Mouse (Mus musculus) kidney, adult 2 months (tissue): ENCODE results near the gene Timm8a2. TPM values are rescaled to one million over a fixed set of nuclear protein-coding genes. Genes with fewer than 3 reads are reported as not detected.

Experiments used
- DNase-seq: peaks from one replicate; pipeline ENCODE4 v3.0.0; 2021
- H3K27ac ChIP-seq: fragments of 200-500 bp; 2 replicates; pipeline ENCODE4 v1.5.1; 2012; ENCODE audit warnings: low read depth, low read length, control low read depth, inconsistent platforms; ENCODE audit not compliant: insufficient read depth
- H3K27me3 ChIP-seq: fragments of 200-500 bp; replicated peaks from 2 replicates; pipeline ENCODE4 v1.6.1; 2012; ENCODE audit warnings: mild to moderate bottlenecking, moderate library complexity, low read length, inconsistent platforms; ENCODE audit not compliant: control insufficient read depth, insufficient read depth
- H3K36me3 ChIP-seq: fragments of 200-500 bp; 2 replicates; pipeline ENCODE4 v1.6.1; 2012; ENCODE audit warnings: mild to moderate bottlenecking, moderate library complexity, low read length, inconsistent platforms; ENCODE audit not compliant: control insufficient read depth, insufficient read depth
- H3K4me1 ChIP-seq: fragments of 200-500 bp; 2 replicates; pipeline ENCODE4 v1.6.1; 2011; ENCODE audit warnings: low read length; ENCODE audit not compliant: control insufficient read depth, insufficient read depth
- H3K4me3 ChIP-seq: fragments of 200-500 bp; 2 replicates; pipeline ENCODE4 v1.5.1; 2011; ENCODE audit warnings: mild to moderate bottlenecking, low read depth, low read length, control low read depth; ENCODE audit not compliant: insufficient read depth
- CTCF ChIP-seq: fragments of 200-500 bp; conservative IDR thresholded peaks from 2 replicates; pipeline ENCODE4 v1.5.1; 2011; ENCODE audit warnings: low read depth, mild to moderate bottlenecking, control low read depth, low read length, moderate library complexity, mixed read lengths; ENCODE audit not compliant: insufficient read depth, insufficient read length
- POLR2A ChIP-seq: fragments of 200-500 bp; IDR thresholded peaks from one replicate; pipeline ENCODE4 v1.6.1; 2011; ENCODE audit warnings: low read depth, low read length, control low read depth
- WGBS: fragments of 180-500 bp; shearing (Covaris S2); methylation state at CpG from one replicate; pipeline ENCODE4 v1.1.7; 2018; 5-methylcytosine and 5-hydroxymethylcytosine counted together
- polyA plus RNA-seq: library from polyadenylated mRNA; depleted of rRNA; stranded (reverse); fragments of >200 nt; gene quantifications from 2 replicates; pipeline ENCODE4 v1.2.3, GENCODE M21; 2012

Gene Timm8a2
- polyA plus RNA-seq, 1 experiment: not detected

GRCm38 (mm10) chr14:122035860-122036259, 1.4 kb downstream of the Timm8a2 start:
- 94% methylated on average over 2 of the region's 2 CpGs for WGBS
- Histone ChIP-seq H3K27ac (no peak overlapping the region), H3K36me3 (no peaks in the 10 kb centered on the region), H3K4me1 (no peaks in the 10 kb centered on the region), H3K4me3 (no peak overlapping the region), H3K27me3 (no peaks in the 10 kb centered on the region)
- TF ChIP-seq CTCF (no peak), POLR2A (no peak)
- no peak for DNase-seq

DNA sequence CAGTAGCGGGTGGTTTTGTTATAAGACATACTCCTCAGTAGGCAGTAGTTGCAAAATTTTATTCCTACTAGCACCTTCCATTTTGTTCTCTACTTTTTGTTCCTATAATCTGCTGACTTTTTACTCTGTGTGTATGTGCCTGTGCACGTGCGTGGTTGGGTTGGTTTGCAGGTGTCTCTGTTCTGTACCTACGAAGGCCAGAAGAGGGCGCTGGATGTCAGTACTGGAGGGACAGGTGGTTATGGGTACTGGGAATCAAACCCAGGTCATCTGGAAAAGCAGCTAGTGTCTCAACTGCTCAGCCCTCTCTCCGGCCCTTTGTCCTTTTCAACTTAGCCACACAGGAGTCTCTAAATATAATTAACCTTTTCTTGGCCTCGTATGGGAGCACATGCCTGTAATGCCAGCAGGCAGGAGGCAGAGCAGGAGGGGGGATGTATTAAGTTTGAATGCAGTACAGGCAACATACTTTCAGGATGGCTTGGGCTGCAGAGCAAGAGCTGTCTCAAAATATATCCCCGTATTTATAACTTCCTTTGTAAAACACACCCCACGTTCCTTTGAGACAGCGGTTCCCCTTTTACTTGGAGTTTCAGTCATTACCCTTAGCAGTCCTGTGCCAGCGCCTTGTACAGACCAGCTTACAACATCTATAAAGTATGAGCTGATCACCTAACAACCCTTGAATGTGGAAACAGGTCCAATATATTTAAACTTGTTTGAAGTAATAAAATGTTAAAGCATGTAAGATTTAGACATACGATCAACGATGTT, 4.6 kb downstream of the Timm8a2 start:
- TF ChIP-seq CTCF: no peak
- TF ChIP-seq POLR2A: no peak
- Histone ChIP-seq H3K27ac (no peak overlapping the region), H3K4me3 (no peak overlapping the region), H3K4me1 (no peaks in the 10 kb centered on the region), H3K27me3 (no peaks in the 10 kb centered on the region), H3K36me3 (no peaks in the 10 kb centered on the region)
- no peak for DNase-seq
- WGBS: 81% methylated on average over 13 of the region's 13 CpGs

- H3K4me1 ChIP-seq: no peaks in the 10 kb centered on the region
- no peak for DNase-seq
- WGBS: 96% methylated on average over 3 of the region's 3 CpGs
- no peak for TF ChIP-seq CTCF
- TF ChIP-seq POLR2A: no peak
- H3K27me3 ChIP-seq: no peaks in the 10 kb centered on the region
- no peaks in the 10 kb centered on the region for H3K36me3 ChIP-seq
- H3K4me3 ChIP-seq: no peak overlapping the region
- H3K27ac ChIP-seq: no peak overlapping the region
These were observed 6.9 kb downstream of the Timm8a2 start for GRCm38 (mm10) chr14:122041413-122041825.

- H3K4me3 ChIP-seq: no peak overlapping the region
- no peaks in the 10 kb centered on the region for H3K27me3 ChIP-seq
- TF ChIP-seq CTCF (no peak), POLR2A (no peak)
- no peak for DNase-seq
- no peak overlapping the region for H3K27ac ChIP-seq
- no peaks in the 10 kb centered on the region for H3K4me1 ChIP-seq
- 84% methylated on average over 8 of the region's 8 CpGs for WGBS
- H3K36me3 ChIP-seq: no peaks in the 10 kb centered on the region
These were observed 7.7 kb downstream of the Timm8a2 start for GRCm38 (mm10) chr14:122042142-122042694.

DNA sequence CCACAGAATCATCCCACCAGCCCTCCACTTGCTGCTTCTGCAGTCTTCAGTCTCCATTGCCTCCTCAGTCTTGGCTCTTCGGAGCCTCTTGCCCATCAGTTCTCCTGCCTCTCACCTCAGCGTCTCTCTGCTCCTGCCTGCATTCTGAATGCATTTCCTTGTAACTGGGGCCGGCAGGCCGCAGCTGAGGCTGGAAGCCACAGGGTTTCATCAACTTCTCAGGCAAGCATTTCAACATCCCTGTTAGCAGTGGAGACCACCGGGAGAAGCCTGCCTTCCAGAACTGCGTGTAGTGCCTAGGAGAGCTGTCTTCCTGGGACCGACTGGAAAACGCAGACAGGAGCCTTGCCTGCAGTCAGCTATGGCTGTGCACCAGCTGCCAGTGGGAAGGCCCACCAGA, 13.3 kb downstream of the Timm8a2 start:
- Histone ChIP-seq H3K4me3 (no peak overlapping the region), H3K4me1 (no peaks in the 10 kb centered on the region), H3K27me3 (no peaks in the 10 kb centered on the region), H3K36me3 (no peaks in the 10 kb centered on the region), H3K27ac (no peak overlapping the region)
- DNase-seq: no peak
- WGBS: 92% methylated on average over 8 of the region's 8 CpGs
- no peak for TF ChIP-seq CTCF

GRCm38 (mm10) chr14:122048816-122049215, 14.3 kb downstream of the Timm8a2 start:
- WGBS: 87% methylated on average over 9 of the region's 9 CpGs

GRCm38 (mm10) chr14:122052896-122053635, 18.6 kb downstream of the Timm8a2 start:
- H3K27ac ChIP-seq: no peak overlapping the region
- 78% methylated on average over 9 of the region's 9 CpGs for WGBS
- H3K36me3 ChIP-seq: no peaks in the 10 kb centered on the region
- DNase-seq: no peak
- no peak overlapping the region for H3K4me3 ChIP-seq
- TF ChIP-seq POLR2A (no peak), CTCF (no peak)
- no peaks in the 10 kb centered on the region for H3K27me3 ChIP-seq
- H3K4me1 ChIP-seq: no peaks in the 10 kb centered on the region

More at GRCm38 (mm10) chr14:122048816-122049215, 14.3 kb downstream of the Timm8a2 start:
- H3K27ac ChIP-seq: no peak overlapping the region
- TF ChIP-seq CTCF (no peak), POLR2A (no peak)
- no peaks in the 10 kb centered on the region for H3K27me3 ChIP-seq
- no peak overlapping the region for H3K4me3 ChIP-seq
- no peaks in the 10 kb centered on the region for H3K4me1 ChIP-seq
- no peaks in the 10 kb centered on the region for H3K36me3 ChIP-seq
- DNase-seq: no peak
